Mouse (Mus musculus) ES-E14 (cell line): ENCODE measurements around the gene March7.

Experiments used
- HCFC1 ChIP-seq: IDR thresholded peaks from 2 replicates; pipeline ENCODE4 v1.6.1; 2012; ENCODE audit warnings: low read length, inconsistent platforms, borderline replicate concordance; ENCODE audit not compliant: insufficient read depth
- MAFK ChIP-seq: IDR thresholded peaks from 2 replicates; pipeline ENCODE4 v1.6.1; 2014; ENCODE audit warnings: mild to moderate bottlenecking, low read depth, low read length, inconsistent platforms; ENCODE audit not compliant: insufficient read depth
- ZNF384 ChIP-seq: IDR thresholded peaks from 2 replicates; pipeline ENCODE4 v1.6.1; 2012; ENCODE audit warnings: low read depth, low read length, inconsistent platforms

- TF ChIP-seq MAFK (no peak), ZNF384 (no peak), HCFC1 (no peak)
Observed at GRCm38 (mm10) chr2:60205795-60206194, 3.9 kb upstream of the March7 start.
